Mouse (Mus musculus) urinary bladder, postnatal 0 days (tissue): ENCODE measurements around the gene Pold3. TPM values are rescaled to one million over a fixed set of nuclear protein-coding genes. Genes with fewer than 3 reads are reported as not detected.

Source experiments
- polyA plus RNA-seq: library from polyadenylated mRNA; unstranded; fragments of >200 nt; fragmentation: Nextera tagmentation; extraction: Ambion mirVana; gene quantifications from 2 replicates; pipeline ENCODE4 v1.2.1, GENCODE M21; 2015

Gene Pold3
- 20.0 and 24.8 TPM in 2 replicates for polyA plus RNA-seq

DNA sequence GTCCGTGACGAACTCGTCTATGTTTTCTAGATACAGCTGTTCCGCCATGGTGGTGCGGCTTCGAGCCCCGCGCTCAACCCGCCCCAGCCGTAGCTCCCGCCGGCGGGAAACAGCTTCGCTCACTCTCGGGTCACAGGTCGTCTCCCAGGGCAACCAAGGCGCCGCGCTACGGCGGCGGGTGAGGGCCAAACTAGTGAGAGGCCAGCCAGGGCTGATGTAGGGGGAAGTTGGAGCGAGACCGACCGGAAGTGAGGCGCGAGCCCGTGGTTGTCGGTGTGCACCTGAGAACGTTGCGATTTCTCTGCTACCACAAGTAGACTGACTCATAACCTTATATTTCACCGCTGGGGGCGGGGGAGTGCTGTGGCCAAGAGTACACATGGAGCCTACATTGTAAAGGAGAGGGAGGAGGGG, at the start of gene Pold3:
TSS of gene Pold3 (minus strand) at position 190 of the 414 bp plus-strand sequence.

GRCm38 (mm10) chr7:100159105-100159841, 37.9 kb upstream of the Pold3 start, which contains the start of gene Lipt2:
TSS of gene Lipt2 (plus strand) at chr7:100159277.

Other genes starting within 250 kb of the Pold3 start
- 2.1 and 2.2 TPM in 2 replicates for gene Rnf169, start 141.1 kb downstream of the Pold3 start, polyA plus RNA-seq
- 6.4 and 7.0 TPM in 2 replicates for gene Chrdl2, start 115.4 kb downstream of the Pold3 start, polyA plus RNA-seq
- 13.1 and 15.2 TPM in 2 replicates for gene Lipt2, start 37.7 kb upstream of the Pold3 start, polyA plus RNA-seq
- 1.2 and 1.4 TPM in 2 replicates for gene Kcne3, start 54.9 kb upstream of the Pold3 start, polyA plus RNA-seq
- 1.1 TPM in 2 replicates for gene Pgm2l1, start 105.8 kb upstream of the Pold3 start, polyA plus RNA-seq
- gene P4ha3, start 164.0 kb upstream of the Pold3 start, polyA plus RNA-seq: 3.8 and 7.2 TPM in 2 replicates